Mouse (Mus musculus): ENCODE data around the gene Mrpl38.

Gene Mrpl38

DNA sequence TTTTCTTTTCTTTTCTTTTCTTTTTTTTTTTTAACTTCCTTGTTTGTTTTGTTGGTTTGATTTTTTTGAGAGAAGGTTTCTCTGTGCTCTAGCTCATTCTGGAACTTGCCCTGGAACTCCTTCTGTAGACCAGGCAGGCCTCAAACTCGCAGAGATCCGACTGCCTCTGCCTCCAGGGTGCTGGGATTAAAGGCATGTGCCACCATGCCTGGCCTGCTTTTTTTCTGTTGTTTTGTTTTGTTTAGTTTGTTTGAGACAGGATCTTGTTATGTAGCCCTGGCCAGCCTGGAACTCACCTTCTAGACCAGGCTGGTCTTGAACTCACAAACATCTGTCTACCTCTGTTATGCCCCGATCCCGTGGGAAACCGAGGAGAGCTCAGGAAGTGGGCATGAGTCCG lies 49.1 kb downstream of the Mrpl38 start:
- no peak for DNase-seq

DNA sequence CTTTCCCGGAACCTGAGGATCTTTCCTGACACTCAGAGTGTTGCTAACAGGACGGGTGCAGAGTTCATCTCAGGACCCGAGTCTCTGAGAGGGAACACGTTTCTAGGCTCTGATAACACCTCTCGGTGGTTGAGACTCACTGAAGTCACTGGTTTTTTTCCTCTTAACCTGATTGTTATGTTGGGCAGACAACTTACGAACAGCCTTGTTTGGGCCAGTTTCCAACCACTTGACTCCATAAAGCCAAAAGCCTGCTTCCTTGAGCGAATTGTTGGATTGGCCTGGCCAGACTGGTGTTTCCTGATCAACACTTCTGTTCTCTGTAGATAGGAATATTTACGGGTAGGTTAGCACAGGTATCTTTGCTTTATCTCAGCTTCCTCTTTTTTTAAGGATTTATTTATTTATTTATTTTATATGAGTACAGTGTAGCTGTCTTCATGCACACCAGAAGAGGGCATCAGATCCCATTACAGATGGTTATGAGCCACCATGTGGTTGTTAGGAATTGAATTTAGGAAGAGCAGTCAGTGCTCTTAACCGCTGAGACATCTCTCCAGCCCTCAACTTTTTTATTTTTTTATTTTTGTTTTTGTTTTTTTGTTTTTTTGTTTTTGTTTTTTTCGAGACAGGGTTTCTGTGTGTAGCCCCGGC lies 49.8 kb downstream of the Mrpl38 start:
- no peak for DNase-seq

DNA sequence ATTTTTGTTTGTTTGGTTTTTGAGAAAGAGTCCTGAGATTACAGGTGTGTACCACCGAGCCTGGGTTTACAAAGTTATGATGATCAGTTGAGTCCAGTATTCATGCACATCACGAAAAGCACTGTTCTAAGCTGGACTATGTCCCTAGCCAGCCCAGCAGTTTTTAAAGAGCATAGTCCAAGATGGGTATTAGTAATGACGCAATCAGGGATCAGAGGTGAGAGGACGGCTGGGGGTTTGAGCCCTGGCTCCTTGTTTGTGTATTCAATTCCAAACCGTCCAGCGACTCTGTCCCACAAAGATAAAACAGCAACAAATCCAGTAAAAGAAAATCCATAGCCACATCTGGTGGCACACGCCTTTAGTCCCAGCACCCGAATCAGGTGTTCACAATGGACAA lies 50.5 kb downstream of the Mrpl38 start:
- DNase-seq: no peak

DNA sequence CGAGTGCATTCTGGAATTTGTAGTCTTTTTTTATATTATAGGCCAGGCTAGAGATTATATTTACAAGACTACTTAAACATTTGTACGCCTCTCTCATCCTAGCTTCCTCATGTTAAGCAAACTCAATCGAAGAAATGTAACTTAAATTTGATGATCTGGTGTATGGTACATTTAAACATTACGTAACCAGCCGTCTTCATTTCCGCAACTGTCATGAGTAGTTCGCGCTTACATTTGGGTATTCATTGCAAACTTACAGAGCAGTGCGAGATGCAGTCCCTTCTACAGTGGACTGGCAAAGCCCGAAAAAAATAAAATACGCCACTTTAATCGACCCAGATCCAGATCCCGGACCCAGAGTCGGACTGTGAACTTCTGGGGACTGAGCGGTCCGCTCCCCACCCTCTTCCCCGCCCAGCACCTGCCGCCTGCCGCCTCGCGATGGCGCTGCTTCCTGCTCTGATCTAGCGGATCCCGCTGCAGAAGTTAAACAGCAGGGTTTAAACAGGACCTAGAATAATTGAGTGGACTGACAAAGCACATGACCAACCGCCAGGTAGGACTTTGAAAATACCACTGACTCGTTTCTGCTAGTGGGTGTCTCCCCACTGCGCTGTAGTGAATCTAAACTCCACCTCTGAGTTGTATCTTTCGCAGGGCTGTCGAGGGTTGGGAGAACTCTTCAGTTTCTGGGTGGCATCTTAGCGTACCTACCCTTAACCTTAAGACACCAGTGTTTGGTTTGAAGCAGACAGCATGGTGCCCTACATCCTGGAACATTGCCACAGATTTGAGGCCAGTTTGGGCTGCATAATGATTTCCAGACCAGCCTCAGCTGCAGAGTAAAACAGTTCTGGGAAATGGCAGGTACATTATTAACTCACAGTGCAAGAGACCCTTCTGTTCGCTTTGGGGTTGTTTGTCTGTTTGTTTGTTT lies 51.2 kb downstream of the Mrpl38 start:
- peak; percentile 95 for DNase-seq

DNA sequence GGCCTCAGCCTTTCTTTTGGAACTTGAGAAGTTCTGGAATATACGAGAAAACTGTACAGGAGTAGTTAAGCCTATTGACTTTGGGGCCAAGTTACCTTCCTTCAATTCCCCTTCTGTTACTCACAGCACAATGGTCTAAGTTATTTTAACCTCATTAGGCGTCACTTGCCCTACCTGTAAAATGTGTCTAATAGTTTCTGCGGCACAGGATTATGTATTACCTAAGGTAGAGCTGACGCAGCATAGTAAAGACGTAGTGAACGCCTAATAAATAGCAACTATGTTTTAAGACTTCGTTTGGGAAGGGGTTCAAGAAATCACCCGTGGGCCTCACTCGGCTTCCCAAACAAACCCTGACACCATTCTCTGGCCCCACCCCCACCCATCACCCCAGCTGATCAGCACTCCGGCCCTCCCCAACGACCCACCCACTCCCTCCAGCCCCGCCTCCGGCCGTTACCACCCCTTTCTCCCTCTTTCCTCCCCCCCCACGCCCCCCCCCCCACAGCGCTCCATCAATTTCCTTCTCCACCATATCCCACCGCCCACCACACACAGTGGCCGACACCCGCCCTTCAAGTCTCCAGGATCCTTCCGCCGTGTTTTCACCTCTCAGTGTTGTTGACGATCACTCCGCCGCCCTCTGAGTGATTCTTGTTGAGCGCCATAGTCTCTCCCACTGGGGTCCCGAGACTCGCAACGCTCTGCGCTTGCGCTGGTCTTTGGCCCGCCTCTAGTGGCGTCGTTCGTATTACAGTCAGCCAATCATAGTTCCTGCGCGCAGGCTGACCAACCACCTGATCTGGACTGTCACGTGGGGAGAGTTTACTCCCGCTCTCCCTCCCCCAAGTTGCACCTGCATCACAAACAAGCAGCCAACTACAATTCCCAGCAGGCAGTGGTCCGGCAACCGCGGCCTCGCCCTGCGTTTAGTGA lies 52.1 kb downstream of the Mrpl38 start, which contains the start of gene Wbp2:
Gene Wbp2 (minus strand): TSS at position 738 of the 936 bp plus-strand sequence.
- peak; percentile 98 for DNase-seq

DNA sequence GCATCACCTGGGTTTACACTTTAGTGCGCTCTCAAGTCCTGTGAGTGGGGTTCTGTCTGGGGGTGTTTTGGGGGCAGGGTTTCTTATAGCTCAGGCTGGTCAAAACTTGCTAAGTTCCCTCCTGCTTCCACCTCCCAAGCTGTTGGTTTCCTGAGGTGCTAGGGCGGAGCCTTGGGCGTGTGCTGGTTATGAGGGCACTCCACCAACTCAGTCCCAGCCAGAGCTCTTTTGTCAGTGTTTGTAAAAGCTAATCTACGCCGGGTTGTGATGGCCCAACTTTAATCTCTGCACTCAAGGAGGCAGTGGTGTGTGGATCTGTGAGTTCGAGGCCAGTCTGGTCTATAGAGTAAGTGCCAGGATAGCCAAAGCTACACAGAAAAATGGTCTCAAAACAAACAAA lies 54.5 kb downstream of the Mrpl38 start:
- DNase-seq: no peak

DNA sequence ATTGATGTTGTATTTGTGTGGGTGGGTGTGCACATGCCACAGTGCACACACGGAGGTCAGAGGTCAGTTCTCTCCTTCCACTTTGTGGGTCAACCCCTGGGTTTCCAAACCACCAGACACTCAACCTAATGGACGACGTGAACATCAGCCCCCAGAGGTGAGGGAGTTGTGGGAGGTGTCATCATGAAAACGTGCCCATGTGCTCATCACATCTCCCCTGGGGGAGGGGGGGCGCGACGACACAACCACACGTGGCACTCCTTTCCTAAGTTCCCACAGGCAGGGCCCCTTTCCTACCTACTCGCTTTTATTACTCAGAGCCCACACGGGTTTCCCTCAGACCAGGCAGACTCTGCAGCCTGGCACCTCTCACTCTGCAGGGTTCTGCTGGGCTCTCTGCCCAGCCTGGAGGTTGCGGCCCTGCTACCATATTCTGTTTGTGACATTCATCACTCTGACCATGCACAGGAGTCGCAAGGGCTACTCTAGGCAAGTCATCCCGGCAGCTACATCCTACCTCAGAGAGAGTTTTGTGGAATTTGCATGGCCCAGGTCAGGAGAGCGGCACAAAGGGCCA lies 55.5 kb downstream of the Mrpl38 start:
- no peak for DNase-seq
